Mouse (Mus musculus) bone marrow macrophage, adult 2 months (primary cell): ENCODE results near the gene Kcnk18. TPM values are rescaled to one million over a fixed set of nuclear protein-coding genes. Genes with fewer than 3 reads are reported as not detected.

Experiments used
- H3K27ac ChIP-seq: 2 replicates; pipeline ENCODE4 v1.5.1; 2012; ENCODE audit warnings: low read depth, low read length; ENCODE audit not compliant: insufficient read depth
- H3K4me1 ChIP-seq: 2 replicates; pipeline ENCODE4 v1.6.1; 2012; ENCODE audit warnings: low read length; ENCODE audit not compliant: control insufficient read depth, insufficient read depth
- H3K4me3 ChIP-seq: 2 replicates; pipeline ENCODE4 v1.5.1; 2012; ENCODE audit warnings: mild to moderate bottlenecking, low read length, moderate library complexity; ENCODE audit not compliant: insufficient read depth
- CTCF ChIP-seq: IDR thresholded peaks from 2 replicates; pipeline ENCODE4 v1.5.1; 2012; ENCODE audit warnings: low read depth, mild to moderate bottlenecking, low read length, moderate library complexity
- POLR2A ChIP-seq: IDR thresholded peaks from 2 replicates; pipeline ENCODE4 v1.6.1; 2012; ENCODE audit warnings: mild to moderate bottlenecking, low read depth, low read length, borderline replicate concordance
- polyA plus RNA-seq: library from polyadenylated mRNA; stranded (reverse); fragments of >200 nt; gene quantifications from 2 replicates; pipeline ENCODE4 v1.2.4, GENCODE M21; 2012; ENCODE audit not compliant: missing spikeins, insufficient read depth, insufficient read length

The Kcnk18 gene
- polyA plus RNA-seq, 1 experiment = not detected

GRCm38 (mm10) chr19:59248144-59248543 is 29.1 kb downstream of the Kcnk18 start:
- Histone ChIP-seq H3K4me3 (no peak overlapping the region), H3K27ac (no peak overlapping the region), H3K4me1 (0 out of 2 replicates have a peak, but pooled peaks cover 2% of the 10 kb centered on the region)
- TF ChIP-seq POLR2A (no peak), CTCF (no peak)

- H3K4me3 ChIP-seq = no peak overlapping the region
- 0 out of 2 replicates have a peak, but pooled peaks cover 2% of the 10 kb centered on the region for H3K4me1 ChIP-seq
- H3K27ac ChIP-seq = no peak overlapping the region
- TF ChIP-seq CTCF (no peak), POLR2A (no peak)
These were observed 29.7 kb downstream of the Kcnk18 start for GRCm38 (mm10) chr19:59248553-59249286.

GRCm38 (mm10) chr19:59252651-59253050 is 33.6 kb downstream of the Kcnk18 start:
- Histone ChIP-seq H3K4me1 (0 out of 2 replicates have a peak, but pooled peaks cover 2% of the 10 kb centered on the region), H3K27ac (no peak overlapping the region), H3K4me3 (no peak overlapping the region)
- TF ChIP-seq CTCF (no peak), POLR2A (no peak)

DNA sequence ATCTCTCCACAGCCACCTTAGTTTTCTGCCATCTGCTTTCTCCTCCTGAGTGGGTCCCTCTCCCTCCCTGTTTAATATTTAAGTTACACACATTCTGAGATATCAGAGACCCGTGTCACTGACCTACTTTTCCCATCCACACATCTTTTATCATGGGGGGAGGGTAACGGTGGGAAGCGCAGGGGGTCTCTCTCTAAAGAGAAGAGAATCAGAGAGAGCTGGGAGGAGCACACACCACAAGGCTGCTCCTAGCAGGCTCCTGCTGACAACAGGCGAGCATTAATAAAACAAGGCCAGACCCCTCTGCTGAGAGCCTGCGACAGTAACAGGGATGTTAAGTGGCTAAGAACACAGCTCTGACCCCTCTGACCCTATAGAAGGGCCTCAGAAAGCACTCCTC is 40.6 kb downstream of the Kcnk18 start:
- H3K27ac ChIP-seq = no peak overlapping the region
- no peak overlapping the region for H3K4me3 ChIP-seq
- TF ChIP-seq CTCF (no peak), POLR2A (no peak)
- no peaks in the 10 kb centered on the region for H3K4me1 ChIP-seq

GRCm38 (mm10) chr19:59260718-59261442 is 41.9 kb downstream of the Kcnk18 start, which contains the start of gene Slc18a2:
Gene Slc18a2 (plus strand): TSS chr19:59260896.
- TF ChIP-seq CTCF (no peak), POLR2A (no peak)
- Histone ChIP-seq H3K4me3 (no peak within 1 kb of the TSS), H3K4me1 (no peaks in the 10 kb centered on the region)

DNA sequence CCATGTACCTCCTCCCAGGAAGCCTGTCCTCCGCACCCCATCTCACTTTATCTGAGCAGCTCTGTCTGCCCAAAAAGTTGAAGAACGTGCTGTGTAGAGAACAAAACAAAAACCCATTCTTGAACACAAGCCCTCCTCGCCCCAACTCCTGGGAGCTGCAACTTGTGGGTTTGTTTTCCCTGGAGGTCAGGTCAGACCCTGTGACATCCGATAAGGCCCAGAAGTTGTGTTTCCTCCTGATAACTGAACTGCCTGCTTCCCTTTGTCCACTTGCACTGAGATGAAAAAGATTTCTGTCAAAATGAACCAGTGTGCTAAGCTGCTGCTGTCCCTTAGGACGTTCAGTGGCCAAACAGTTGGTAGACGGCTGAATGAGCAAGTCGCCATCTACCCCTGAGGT is 42.6 kb downstream of the Kcnk18 start:
- Histone ChIP-seq H3K4me3 (no peak overlapping the region), H3K4me1 (no peaks in the 10 kb centered on the region)
- TF ChIP-seq CTCF (no peak), POLR2A (no peak)

More at GRCm38 (mm10) chr19:59260718-59261442, 41.9 kb downstream of the Kcnk18 start, which contains the start of gene Slc18a2:
- no peak within 1 kb of the TSS for H3K27ac ChIP-seq

GRCm38 (mm10) chr19:59263171-59263570 is 44.2 kb downstream of the Kcnk18 start:
- TF ChIP-seq POLR2A = no peak
- no peak for TF ChIP-seq CTCF
- 0 out of 2 replicates have a peak, but pooled peaks cover 3% of the 10 kb centered on the region for H3K4me1 ChIP-seq
- H3K27ac ChIP-seq = no peak overlapping the region
- H3K4me3 ChIP-seq = no peak overlapping the region

More for the DNA sequence above, 42.6 kb downstream of the Kcnk18 start:
- no peak overlapping the region for H3K27ac ChIP-seq

DNA sequence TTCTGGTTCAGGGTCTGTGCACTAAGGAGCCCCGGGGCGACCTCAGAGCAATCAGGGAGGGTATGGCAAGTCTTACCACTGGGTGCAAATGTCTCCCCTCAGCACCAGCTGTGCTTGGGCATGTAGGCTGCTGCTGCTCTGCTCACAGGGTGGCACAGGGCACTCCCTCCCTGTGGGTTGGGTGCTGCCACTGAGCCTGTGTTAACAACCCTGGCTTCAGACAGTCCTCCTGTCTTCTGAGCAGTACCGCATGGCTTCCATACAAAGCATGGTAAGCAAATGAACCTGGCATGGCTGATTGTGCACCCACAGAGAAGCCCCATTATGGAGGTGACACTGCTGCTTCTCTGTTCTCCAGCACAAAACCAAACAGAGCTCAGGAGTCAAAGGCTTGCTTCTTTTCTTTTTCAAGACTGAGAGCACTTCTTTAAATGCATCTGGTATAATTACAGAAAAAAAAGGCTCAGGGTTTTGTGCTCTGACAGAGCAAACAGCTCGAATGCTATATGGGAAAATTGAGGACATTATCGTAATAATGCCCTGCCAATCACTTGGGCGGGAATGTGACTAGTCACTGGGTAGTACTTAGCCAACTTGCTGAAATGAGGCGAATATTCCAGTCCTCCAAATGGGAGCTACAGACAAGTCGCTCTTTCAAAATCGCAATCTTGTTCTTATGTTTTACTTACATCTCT is 46.0 kb downstream of the Kcnk18 start:
- 0 out of 2 replicates have a peak, but pooled peaks cover 3% of the 10 kb centered on the region for H3K4me1 ChIP-seq
- no peak for TF ChIP-seq CTCF
- TF ChIP-seq POLR2A = no peak
- no peak overlapping the region for H3K27ac ChIP-seq
- H3K4me3 ChIP-seq = no peak overlapping the region

DNA sequence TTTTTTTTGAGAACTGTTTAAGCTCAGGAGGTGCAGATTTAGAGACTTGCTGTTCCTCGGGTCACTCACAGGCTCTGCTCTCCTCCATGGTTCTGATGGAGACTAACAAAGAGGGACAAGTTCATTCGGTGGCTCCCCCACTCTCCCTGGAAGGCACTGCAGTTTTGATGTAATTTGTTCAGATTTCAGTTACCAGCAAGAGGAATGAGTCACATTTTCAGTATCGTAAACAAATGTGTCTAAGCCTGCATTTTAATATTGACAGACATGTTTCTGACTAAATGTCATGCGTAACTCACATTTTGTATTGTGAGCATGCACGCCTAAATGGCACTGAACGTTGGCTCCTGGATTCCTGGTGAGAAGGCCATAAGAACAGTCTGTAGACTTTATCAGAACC is 46.9 kb downstream of the Kcnk18 start:
- H3K4me1 ChIP-seq = 0 out of 2 replicates have a peak, but pooled peaks cover 3% of the 10 kb centered on the region
- H3K27ac ChIP-seq = no peak overlapping the region
- no peak for TF ChIP-seq CTCF
- TF ChIP-seq POLR2A = no peak
- no peak overlapping the region for H3K4me3 ChIP-seq
